18 mouse cellular contexts compared by ENCODE assay signal in genomic region chr2:162197316-162197715, GRCm38 (mm10).
DNase-seq lines count a peak whose midpoint lies in the region; ATAC-seq and TF ChIP-seq lines count a peak whose summit lies in the region.
"Had no signal": no experiment of that assay in that cellular context is flagged by ENCODE, and none has a peak within 500 bp of the region (broad histone marks: within the 10 kb centered on the region; RNA-seq: fewer than 3 reads in every experiment).

No protein-coding gene starts in this region.

- WGBS in hindbrain, postnatal 0 days: 61% methylated on average over 5 of the region's 5 CpGs
- 69% methylated on average over 5 of the region's 5 CpGs for WGBS in hindbrain, embryonic 16.5 days
- WGBS in midbrain, postnatal 0 days: 77% methylated on average over 5 of the region's 5 CpGs
- 85% methylated on average over 5 of the region's 5 CpGs for WGBS in midbrain, embryonic 13.5 days
- WGBS in kidney, embryonic 14.5 days: 86% methylated on average over 5 of the region's 5 CpGs

- no peaks in the 10 kb centered on the region for H3K4me1 ChIP-seq in hindbrain, postnatal 0 days (ENCODE audit: insufficient read depth, low read length)
- H3K4me1 ChIP-seq in hindbrain, embryonic 16.5 days (ENCODE audit: control insufficient read depth, insufficient read depth, low read depth, low read length): no peaks in the 10 kb centered on the region
- no peaks in the 10 kb centered on the region for H3K4me1 ChIP-seq in midbrain, postnatal 0 days (ENCODE audit: insufficient read depth, low read length)
- H3K4me1 ChIP-seq in midbrain, embryonic 13.5 days (replicated peaks): no peaks in the 10 kb centered on the region
- H3K4me1 ChIP-seq in kidney, embryonic 14.5 days (ENCODE audit: control insufficient read depth, insufficient read depth, low read length): no peaks in the 10 kb centered on the region
- H3K4me1 ChIP-seq: embryonic facial prominence, embryonic 15.5 days; forebrain, embryonic 10.5 days; heart, embryonic 13.5 days; hindbrain, embryonic 15.5 days had no signal

- H3K36me3 ChIP-seq in hindbrain, postnatal 0 days (ENCODE audit: insufficient read depth, low read length): no peaks in the 10 kb centered on the region
- no peaks in the 10 kb centered on the region for H3K36me3 ChIP-seq in hindbrain, embryonic 16.5 days (ENCODE audit: control insufficient read depth, insufficient read depth, low read length)
- no peaks in the 10 kb centered on the region for H3K36me3 ChIP-seq in midbrain, postnatal 0 days (ENCODE audit: insufficient read depth, low read length)
- H3K36me3 ChIP-seq in midbrain, embryonic 13.5 days: no peaks in the 10 kb centered on the region
- H3K36me3 ChIP-seq in kidney, embryonic 14.5 days (ENCODE audit: control insufficient read depth, insufficient read depth, low read length): no peaks in the 10 kb centered on the region
- H3K36me3 ChIP-seq: embryonic facial prominence, embryonic 15.5 days; forebrain, embryonic 10.5 days; heart, embryonic 13.5 days; hindbrain, embryonic 15.5 days had no signal

- TF ChIP-seq CTCF in hindbrain, postnatal 0 days (IDR thresholded peaks at IDR 0.05; ENCODE audit: low read depth): no peak
- no peak for TF ChIP-seq CTCF in midbrain, postnatal 0 days (IDR thresholded peaks at IDR 0.05)

- no peak overlapping the region for H3K4me3 ChIP-seq in hindbrain, postnatal 0 days (ENCODE audit: low read length)
- H3K4me3 ChIP-seq in hindbrain, embryonic 16.5 days (ENCODE audit: low read length): no peak overlapping the region
- H3K4me3 ChIP-seq in midbrain, postnatal 0 days (ENCODE audit: low read depth, low read length): no peak overlapping the region
- no peak overlapping the region for H3K4me3 ChIP-seq in midbrain, embryonic 13.5 days (replicated peaks)
- H3K4me3 ChIP-seq in kidney, embryonic 14.5 days (ENCODE audit: low read length): no peak overlapping the region
- H3K4me3 ChIP-seq: embryonic facial prominence, embryonic 15.5 days; erythroblast, embryonic 14.5 days; forebrain, embryonic 10.5 days; gastrocnemius, adult 2 months; heart, embryonic 13.5 days; hindbrain, embryonic 15.5 days had no signal

- DNase-seq in hindbrain, postnatal 0 days (ENCODE audit: low spot score): peak; percentile 48
- DNase-seq in midbrain, postnatal 0 days (ENCODE audit: low spot score): peak; percentile 56
- DNase-seq in retina, embryonic 14.5 days (ENCODE audit: low spot score): peak; percentile 2
- DNase-seq: adrenal gland, postnatal 10 days; cerebellum, adult 11-12 months; cerebellum, adult 9-10 months; cerebellum, postnatal 25 days; gastrocnemius, adult 2 months; gastrocnemius, postnatal 25 days; heart, postnatal 36 days had no signal

- no peak overlapping the region for H3K4me2 ChIP-seq in hindbrain, postnatal 0 days (ENCODE audit: low read depth, low read length)
- H3K4me2 ChIP-seq in hindbrain, embryonic 16.5 days (ENCODE audit: low read length): no peak overlapping the region
- H3K4me2 ChIP-seq in midbrain, postnatal 0 days (ENCODE audit: low read depth, low read length, poor library complexity, severe bottlenecking): no peak overlapping the region
- H3K4me2 ChIP-seq in midbrain, embryonic 13.5 days (replicated peaks): no peak overlapping the region
- H3K4me2 ChIP-seq in kidney, embryonic 14.5 days (replicated peaks; ENCODE audit: low read depth, low read length): no peak overlapping the region
- H3K4me2 ChIP-seq: embryonic facial prominence, embryonic 15.5 days; heart, embryonic 13.5 days; hindbrain, embryonic 15.5 days had no signal

- no peak overlapping the region for H3K27ac ChIP-seq in hindbrain, postnatal 0 days
- no peak overlapping the region for H3K27ac ChIP-seq in hindbrain, embryonic 16.5 days (ENCODE audit: low read depth, low read length)
- no peak overlapping the region for H3K27ac ChIP-seq in midbrain, postnatal 0 days (ENCODE audit: low read depth, low read length)
- H3K27ac ChIP-seq in midbrain, embryonic 13.5 days: no peak overlapping the region
- no peak overlapping the region for H3K27ac ChIP-seq in kidney, embryonic 14.5 days (ENCODE audit: low read depth, low read length)
- H3K27ac ChIP-seq: embryonic facial prominence, embryonic 15.5 days; forebrain, embryonic 10.5 days; gastrocnemius, adult 2 months; heart, embryonic 13.5 days; hindbrain, embryonic 15.5 days had no signal

- ATAC-seq in hindbrain, postnatal 0 days: no peak
- ATAC-seq in hindbrain, embryonic 16.5 days: no peak
- ATAC-seq in midbrain, postnatal 0 days (ENCODE audit: low FRiP score): no peak
- ATAC-seq in midbrain, embryonic 13.5 days: no peak
- no peak for ATAC-seq in kidney, embryonic 14.5 days (ENCODE audit: low FRiP score, low TSS enrichment)

- H3K9me3 ChIP-seq in hindbrain, postnatal 0 days (ENCODE audit: low read length): no peaks in the 10 kb centered on the region
- H3K9me3 ChIP-seq in hindbrain, embryonic 16.5 days (ENCODE audit: control insufficient read depth, low read length): no peaks in the 10 kb centered on the region
- H3K9me3 ChIP-seq in midbrain, postnatal 0 days (ENCODE audit: low read length): no peaks in the 10 kb centered on the region
- no peaks in the 10 kb centered on the region for H3K9me3 ChIP-seq in midbrain, embryonic 13.5 days
- no peaks in the 10 kb centered on the region for H3K9me3 ChIP-seq in kidney, embryonic 14.5 days (ENCODE audit: control insufficient read depth, low read length)
- H3K9me3 ChIP-seq: embryonic facial prominence, embryonic 15.5 days; forebrain, embryonic 10.5 days; heart, embryonic 13.5 days; hindbrain, embryonic 15.5 days had no signal

- no peak overlapping the region for H3K9ac ChIP-seq in hindbrain, postnatal 0 days (replicated peaks; ENCODE audit: low read length)
- no peak overlapping the region for H3K9ac ChIP-seq in hindbrain, embryonic 16.5 days (ENCODE audit: low read depth, low read length)
- H3K9ac ChIP-seq in midbrain, postnatal 0 days (replicated peaks; ENCODE audit: low read length, poor library complexity, severe bottlenecking): no peak overlapping the region
- no peak overlapping the region for H3K9ac ChIP-seq in midbrain, embryonic 13.5 days (replicated peaks)
- H3K9ac ChIP-seq in kidney, embryonic 14.5 days (ENCODE audit: low read depth, low read length): no peak overlapping the region
- H3K9ac ChIP-seq: embryonic facial prominence, embryonic 15.5 days; heart, embryonic 13.5 days; hindbrain, embryonic 15.5 days had no signal

- no peaks in the 10 kb centered on the region for H3K27me3 ChIP-seq in hindbrain, postnatal 0 days (ENCODE audit: insufficient read depth, low read length)
- H3K27me3 ChIP-seq in hindbrain, embryonic 16.5 days (replicated peaks; ENCODE audit: control insufficient read depth, insufficient read depth, low read length): no peaks in the 10 kb centered on the region
- H3K27me3 ChIP-seq in midbrain, postnatal 0 days (ENCODE audit: insufficient read depth, low read length): no peaks in the 10 kb centered on the region
- no peaks in the 10 kb centered on the region for H3K27me3 ChIP-seq in midbrain, embryonic 13.5 days
- no peaks in the 10 kb centered on the region for H3K27me3 ChIP-seq in kidney, embryonic 14.5 days (ENCODE audit: control insufficient read depth, insufficient read depth, low read length)
- H3K27me3 ChIP-seq: embryonic facial prominence, embryonic 15.5 days; heart, embryonic 13.5 days; hindbrain, embryonic 15.5 days had no signal

Comparison
In these comparisons a context has a peak if more than half of its experiments do, and no peak if none do; other contexts are left out.
1. DNase-seq: peak in every context shown above with its lines; median percentile 56 in midbrain, postnatal 0 days; 48 in hindbrain, postnatal 0 days; 2 in retina, embryonic 14.5 days.